Mouse (Mus musculus) liver (tissue): ENCODE results near the gene Unc50.

Source experiments
- DNase-seq: peaks from one replicate; pipeline ENCODE4 v3.0.0-alpha.2; 2020; ENCODE audit warnings: mixed read lengths

Gene Unc50

DNA sequence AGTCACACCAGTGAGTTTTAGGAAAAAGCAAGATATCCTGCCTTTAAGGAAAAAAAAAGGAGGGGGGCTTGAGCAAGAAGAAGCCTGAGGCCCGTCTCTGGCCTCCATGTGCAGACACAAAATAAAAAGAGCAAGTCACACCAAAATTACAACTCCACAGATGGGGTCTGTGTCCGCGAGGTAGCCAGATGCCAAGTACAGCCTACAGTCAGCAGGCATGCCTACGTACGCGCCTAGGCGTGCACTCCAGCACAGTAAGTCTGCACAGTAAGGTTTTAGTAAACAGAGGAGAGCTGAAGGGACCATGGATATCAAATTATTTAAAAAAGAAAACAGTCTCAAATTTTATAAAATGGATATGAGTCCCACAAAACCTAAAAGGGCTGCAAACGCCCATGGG is 21.3 kb downstream of the Unc50 start:
- DNase-seq, result no peak

- DNase-seq, result no peak
These were observed 27.6 kb downstream of the Unc50 start for GRCm38 (mm10) chr1:37457546-37457945.

DNA sequence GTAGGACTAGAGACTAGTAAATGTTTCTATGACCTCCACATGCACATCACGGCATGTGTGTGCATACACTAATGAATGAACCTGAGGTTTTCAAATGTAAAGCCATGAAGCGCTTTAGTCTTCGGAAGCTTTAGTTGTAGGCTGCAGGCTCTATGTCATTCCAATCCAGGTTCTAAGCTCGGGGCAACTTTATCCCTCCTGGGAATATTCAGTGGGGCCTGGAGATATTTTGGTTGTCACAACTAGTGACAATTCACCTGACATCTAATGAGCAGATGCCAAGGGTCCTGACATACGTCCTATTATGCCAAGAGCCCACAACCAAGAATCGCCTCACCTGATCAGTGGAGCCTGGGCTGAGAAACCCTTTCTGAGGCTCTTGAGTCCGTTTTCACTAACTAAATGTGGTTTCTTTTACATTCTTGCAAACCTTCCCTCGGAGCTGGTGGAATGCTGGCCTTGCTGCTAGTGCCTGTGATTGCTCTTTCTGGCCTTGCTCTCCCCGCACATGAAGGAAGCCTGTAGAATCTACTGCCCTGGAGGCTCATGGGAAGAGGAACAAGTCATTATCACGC is 35.0 kb downstream of the Unc50 start:
- no peak for DNase-seq

DNA sequence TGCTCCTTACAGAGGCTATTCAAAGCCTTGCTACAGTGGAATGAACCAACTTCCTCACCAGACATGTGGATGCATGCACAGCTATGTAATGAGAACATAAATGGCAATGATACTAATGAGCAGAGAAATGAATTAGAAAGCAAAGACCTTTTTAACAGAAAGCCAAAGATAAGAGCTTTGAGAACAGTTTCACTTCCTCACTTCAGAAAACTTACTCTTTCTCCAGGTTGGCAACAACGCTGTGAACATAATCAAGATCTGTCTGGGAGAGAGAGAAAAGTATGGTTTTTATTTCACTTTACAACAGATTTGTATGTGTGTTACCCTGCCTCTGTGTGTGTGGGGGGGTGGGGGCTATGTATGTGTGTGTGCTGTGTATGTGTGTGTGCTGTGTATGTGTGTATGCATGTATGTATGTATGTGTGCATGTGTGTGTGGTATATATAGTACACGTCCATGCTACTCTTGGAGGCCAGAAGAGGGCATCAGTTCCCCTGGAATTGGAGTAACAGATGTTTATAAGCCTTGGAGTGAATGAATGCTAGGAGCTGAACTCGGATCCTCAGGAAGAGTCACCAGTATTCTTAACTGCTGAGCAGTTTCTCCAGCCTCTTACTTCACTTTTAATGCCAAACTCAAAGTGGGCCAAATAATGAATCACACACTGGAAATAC is 36.5 kb downstream of the Unc50 start:
- no peak for DNase-seq

GRCm38 (mm10) chr1:37467806-37468205 is 37.9 kb downstream of the Unc50 start:
- DNase-seq, result no peak

GRCm38 (mm10) chr1:37469007-37469406 is 39.1 kb downstream of the Unc50 start:
- no peak for DNase-seq

DNA sequence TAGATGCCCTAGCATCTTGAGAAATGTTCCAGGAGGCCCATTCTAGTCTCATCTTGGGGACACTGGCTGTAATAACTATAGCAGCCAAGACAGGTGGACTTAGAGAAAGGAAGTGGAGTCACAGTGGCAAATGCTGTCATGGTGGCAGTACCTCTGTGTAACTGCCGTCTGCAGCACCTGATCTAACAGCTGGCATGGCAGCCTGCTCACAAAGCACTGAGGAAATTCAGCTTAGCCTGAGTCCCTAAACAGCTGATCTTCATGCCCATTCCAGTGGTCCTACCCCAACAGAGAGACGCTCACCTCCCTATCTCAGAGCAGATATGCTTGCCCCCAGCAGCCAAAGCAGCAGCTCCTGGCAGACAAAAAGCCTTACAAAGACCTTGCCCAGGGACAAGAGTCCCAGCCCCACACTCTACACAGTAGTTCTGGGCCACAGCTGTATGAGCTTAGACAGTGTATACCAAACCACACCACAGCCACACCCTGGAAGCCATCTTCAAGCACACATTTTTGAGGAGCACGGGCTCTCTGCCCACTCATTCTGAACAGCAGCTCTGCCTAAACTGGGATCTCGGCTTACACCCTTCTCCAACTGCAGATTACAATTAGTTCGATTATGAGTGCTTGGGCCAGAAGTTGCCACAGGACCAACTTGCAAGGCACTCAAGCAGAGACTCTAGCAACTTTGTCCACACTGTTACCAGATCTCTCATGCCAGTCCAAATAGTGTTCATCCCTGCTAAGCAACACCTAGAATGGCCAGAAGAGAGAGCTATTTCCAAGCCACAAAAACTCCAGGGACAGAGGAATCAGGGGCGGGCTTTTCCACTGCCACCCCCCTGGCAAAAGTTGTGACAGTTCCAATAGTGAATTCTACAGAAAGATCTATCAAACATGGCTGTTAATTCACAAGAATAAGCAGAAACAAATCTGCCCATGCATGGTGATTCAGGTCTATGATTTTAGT is 41.5 kb downstream of the Unc50 start:
- DNase-seq, result no peak

- DNase-seq, result no peak
These were observed 43.3 kb downstream of the Unc50 start for GRCm38 (mm10) chr1:37473251-37473650.

DNA sequence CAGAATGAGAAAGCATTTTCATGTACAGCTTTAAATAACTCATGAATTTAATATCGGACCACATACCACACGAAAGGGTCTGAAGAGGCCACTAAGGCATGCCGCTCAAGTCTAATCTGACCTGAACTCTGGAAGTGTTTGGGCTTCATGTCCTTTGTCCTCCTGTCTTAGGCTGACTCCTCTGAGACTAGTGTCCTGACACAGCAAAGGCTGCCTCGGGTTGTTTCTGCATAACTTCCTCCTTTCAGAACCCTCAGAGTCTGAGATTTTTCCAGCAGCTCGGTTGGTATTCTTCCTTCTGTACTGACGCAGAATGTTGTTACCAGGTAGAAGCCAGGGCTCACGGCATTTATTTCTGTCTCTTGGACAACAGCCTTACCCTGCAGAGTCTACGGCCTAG is 44.1 kb downstream of the Unc50 start:
- DNase-seq, result no peak

GRCm38 (mm10) chr1:37474634-37475190 is 44.8 kb downstream of the Unc50 start:
- DNase-seq, result no peak

- no peak for DNase-seq
These were observed 45.4 kb downstream of the Unc50 start for GRCm38 (mm10) chr1:37475312-37475711.

GRCm38 (mm10) chr1:37477250-37477649 is 47.3 kb downstream of the Unc50 start:
- DNase-seq, result no peak

DNA sequence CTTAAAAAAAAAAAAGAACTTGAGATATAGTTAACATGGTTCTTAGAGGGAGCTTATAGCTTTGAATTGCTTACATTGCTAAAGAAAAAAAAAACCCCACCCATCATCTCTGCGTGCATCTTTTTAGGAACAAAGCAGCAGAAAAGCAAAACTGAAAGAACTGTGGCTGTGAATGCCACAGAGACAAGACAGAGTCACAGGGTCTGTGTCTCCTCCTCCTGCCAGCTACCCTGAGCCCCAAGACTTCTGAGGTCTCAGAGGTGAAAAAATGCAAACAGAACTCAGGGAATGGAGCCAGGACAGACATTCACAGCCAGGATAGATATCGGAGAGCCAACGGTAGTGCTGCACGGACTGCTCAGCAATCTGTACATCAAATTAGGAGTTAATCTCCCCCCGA is 48.0 kb downstream of the Unc50 start:
- DNase-seq, result peak; percentile 39

- peak; percentile 71 for DNase-seq
These were observed 48.5 kb downstream of the Unc50 start for GRCm38 (mm10) chr1:37478416-37478815.

DNA sequence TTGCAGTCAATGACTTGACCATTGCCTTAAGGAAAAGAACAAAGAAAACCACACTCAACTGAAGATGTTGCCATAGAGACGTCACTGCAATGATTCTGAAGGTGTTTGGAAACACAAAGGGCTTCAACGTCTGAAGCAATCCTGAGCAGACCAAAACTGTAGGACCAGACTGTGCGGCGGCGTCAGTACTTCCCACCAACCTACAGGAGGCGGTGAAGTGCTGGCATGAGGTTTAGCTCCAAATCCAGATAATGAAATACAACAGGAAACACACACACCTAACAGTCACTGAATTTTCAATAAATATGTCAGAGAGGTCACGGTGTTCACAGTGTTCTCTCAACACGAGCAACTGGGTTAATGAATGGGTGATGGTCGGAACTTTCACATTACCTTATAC is 49.1 kb downstream of the Unc50 start:
- peak; percentile 83 for DNase-seq

- peak; percentile 63 for DNase-seq
These were observed 49.8 kb downstream of the Unc50 start for GRCm38 (mm10) chr1:37479759-37480158.

DNA sequence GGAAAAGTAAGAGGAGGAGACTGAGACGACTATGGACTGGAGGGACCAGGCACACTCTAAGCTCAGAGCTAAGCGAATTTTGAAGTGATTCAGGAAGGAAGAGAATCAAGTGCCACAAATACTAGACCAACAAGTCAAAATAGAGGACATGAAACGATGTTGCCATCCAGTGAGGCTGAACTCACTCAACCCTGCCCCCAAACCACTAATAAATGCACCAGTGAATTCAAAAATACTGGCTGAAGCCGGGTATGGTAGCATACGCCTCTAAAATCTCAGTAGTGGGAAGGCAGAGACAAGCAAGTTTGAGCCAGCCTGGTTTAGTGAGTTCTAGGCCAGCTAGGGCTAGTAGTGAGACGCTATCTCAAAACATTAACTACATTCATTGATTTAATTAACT is 50.8 kb downstream of the Unc50 start:
- DNase-seq, result no peak

DNA sequence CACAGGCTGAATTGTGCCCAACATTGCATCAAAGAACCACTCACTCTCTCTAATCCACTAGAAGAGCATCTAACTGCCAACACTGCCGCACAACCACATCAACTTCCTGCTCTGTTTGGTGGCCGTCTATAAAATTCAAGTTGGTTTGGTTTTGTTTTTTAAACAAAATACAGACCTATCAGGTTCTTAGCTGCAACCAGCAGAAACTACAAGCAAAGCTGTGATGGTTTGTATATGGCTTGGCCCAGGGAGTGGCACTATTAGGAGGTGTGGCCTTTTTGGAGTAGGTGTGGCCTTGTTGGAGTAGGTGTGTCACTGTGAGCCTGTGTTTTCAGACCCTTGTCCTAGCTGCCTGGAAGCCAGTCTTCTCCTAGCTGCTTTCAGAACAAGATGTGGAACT is 51.4 kb downstream of the Unc50 start:
- DNase-seq, result peak; percentile 59

DNA sequence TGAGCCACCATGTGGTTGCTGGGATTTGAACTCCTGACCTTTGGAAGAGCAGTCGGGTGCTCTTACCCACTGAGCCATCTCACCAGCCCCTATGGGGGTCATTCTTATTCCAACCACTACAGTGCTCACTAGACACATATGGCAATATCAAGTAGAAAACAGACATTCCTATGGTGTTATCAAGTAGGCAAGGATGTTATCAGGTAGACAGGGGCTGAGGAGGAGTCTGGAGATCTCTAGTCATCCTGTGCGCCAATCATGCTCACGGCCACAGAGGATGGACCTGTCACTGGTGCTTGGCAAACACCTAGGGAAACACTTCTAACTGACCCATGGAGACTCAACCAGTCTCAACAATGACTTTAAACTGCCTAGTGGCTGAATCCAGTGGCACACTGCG is 54.7 kb downstream of the Unc50 start:
- no peak for DNase-seq

DNA sequence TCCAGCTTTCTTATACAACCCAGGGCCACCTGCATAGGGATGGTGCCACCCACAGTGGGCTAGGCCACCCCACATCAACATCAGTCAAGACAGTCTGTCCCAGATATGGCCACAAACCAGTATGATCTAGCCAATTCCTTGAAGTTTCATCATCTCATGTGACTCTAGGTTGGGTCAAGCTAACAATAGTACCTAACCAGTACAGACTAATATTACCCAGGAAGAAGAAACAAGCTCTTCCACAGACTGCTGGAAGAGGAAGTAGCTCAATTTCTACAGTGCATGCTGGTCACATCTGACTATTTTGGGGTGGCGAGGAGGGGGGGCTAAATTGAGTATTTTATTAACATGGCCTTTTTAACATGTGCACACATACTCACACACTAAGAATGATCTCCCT is 56.5 kb downstream of the Unc50 start:
- DNase-seq, result no peak

GRCm38 (mm10) chr1:37486994-37487393 is 57.1 kb downstream of the Unc50 start:
- no peak for DNase-seq

- DNase-seq, result no peak
These were observed 58.6 kb downstream of the Unc50 start for GRCm38 (mm10) chr1:37488531-37488930.
